In the genomic region with DNA sequence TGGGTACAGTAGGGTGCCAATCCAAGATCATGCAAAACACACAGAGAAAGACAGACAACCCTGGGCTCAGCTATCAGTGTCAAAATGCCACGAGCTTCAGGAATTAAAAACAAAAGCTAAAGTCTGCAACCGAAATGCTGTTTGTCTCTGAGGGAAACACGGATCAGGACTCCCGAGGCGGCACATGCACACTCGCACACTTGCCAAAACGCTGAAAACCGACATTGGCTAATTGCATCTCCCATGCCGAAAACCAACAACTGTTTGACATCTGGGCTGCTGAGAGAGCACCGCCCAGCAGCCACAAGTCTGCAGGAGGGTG, we compare ENCODE assay signal across 8 mouse cellular contexts. TPM values are rescaled to one million over a fixed set of nuclear protein-coding genes. Genes with fewer than 3 reads are reported as not detected.
DNase-seq lines count a peak whose midpoint lies in the region; ATAC-seq lines count a peak whose summit lies in the region.
"Had no signal": no experiment of that assay in that cellular context is flagged by ENCODE, and none has a peak within 500 bp of the region (broad histone marks: within the 10 kb centered on the region; RNA-seq: fewer than 3 reads in every experiment).

No protein-coding gene starts in this region.

- H3K9ac ChIP-seq in liver, embryonic 11.5 days (ENCODE audit: low read depth, low read length), result no peak overlapping the region
- H3K9ac ChIP-seq in forebrain, embryonic 14.5 days (ENCODE audit: low read length), result peak overlapping the region; percentile 67; the same call in 1 of the 2 replicates
- peak overlapping the region; percentile 58; the same call in 1 of the 2 replicates for H3K9ac ChIP-seq in limb, embryonic 13.5 days

- DNase-seq in liver, embryonic 11.5 days (ENCODE audit: low spot score), result no peak
- DNase-seq in liver, result no peak
- DNase-seq in forebrain, embryonic 14.5 days (ENCODE audit: low spot score), result peak; percentile 46
- peak; percentile 41 for DNase-seq in retina, postnatal 1 day
- no peak for DNase-seq in frontal cortex, postnatal 14 days (ENCODE audit: low spot score in 2 of 2)
- DNase-seq in gastrocnemius, postnatal 10 days, result no peak

- no peaks in the 10 kb centered on the region for H3K4me1 ChIP-seq in liver, embryonic 11.5 days (replicated peaks; ENCODE audit: control insufficient read depth, insufficient read depth, low read length)
- 0 out of 2 replicates have a peak, but pooled peaks cover 4% of the 10 kb centered on the region for H3K4me1 ChIP-seq in forebrain, embryonic 14.5 days (ENCODE audit: control insufficient read depth, insufficient read depth, low read length)
- H3K4me1 ChIP-seq in limb, embryonic 13.5 days, result peaks cover 21% of the 10 kb centered on the region

- WGBS in liver, embryonic 11.5 days, result 12% methylated on average over 10 of the region's 10 CpGs
- WGBS in forebrain, embryonic 14.5 days, result 8% methylated on average over 10 of the region's 10 CpGs
- WGBS in limb, embryonic 13.5 days, result 5% methylated on average over 10 of the region's 10 CpGs

- no peak overlapping the region for H3K27ac ChIP-seq in liver, embryonic 11.5 days (ENCODE audit: low read depth, low read length)
- H3K27ac ChIP-seq in forebrain, embryonic 14.5 days (ENCODE audit: low read depth, low read length), result no peak overlapping the region
- no peak overlapping the region for H3K27ac ChIP-seq in limb, embryonic 13.5 days

- peak overlapping the region; percentile 36 for H3K4me3 ChIP-seq in liver, embryonic 11.5 days (ENCODE audit: low read depth, low read length)
- peak overlapping the region; percentile 54 for H3K4me3 ChIP-seq in forebrain, embryonic 14.5 days (ENCODE audit: low read depth, low read length)
- peak overlapping the region; percentile 57 for H3K4me3 ChIP-seq in limb, embryonic 13.5 days

- H3K9me3 ChIP-seq in liver, embryonic 11.5 days (ENCODE audit: control insufficient read depth, low read length), result no peaks in the 10 kb centered on the region; the same call in 1 of the 2 replicates
- H3K9me3 ChIP-seq in forebrain, embryonic 14.5 days (replicated peaks; ENCODE audit: control insufficient read depth, low read length), result no peaks in the 10 kb centered on the region
- no peaks in the 10 kb centered on the region for H3K9me3 ChIP-seq in limb, embryonic 13.5 days

- H3K27me3 ChIP-seq in liver, embryonic 11.5 days (replicated peaks; ENCODE audit: control insufficient read depth, insufficient read depth, low read length), result peaks cover 40% of the 10 kb centered on the region
- peaks cover 32% of the 10 kb centered on the region for H3K27me3 ChIP-seq in forebrain, embryonic 14.5 days (replicated peaks; ENCODE audit: control insufficient read depth, insufficient read depth, low read length)
- H3K27me3 ChIP-seq in limb, embryonic 13.5 days, result peaks cover 54% of the 10 kb centered on the region

- H3K36me3 ChIP-seq in liver, embryonic 11.5 days (ENCODE audit: control insufficient read depth, insufficient read depth, low read length), result no peaks in the 10 kb centered on the region
- H3K36me3 ChIP-seq in forebrain, embryonic 14.5 days (ENCODE audit: control insufficient read depth, insufficient read depth, low read length), result no peaks in the 10 kb centered on the region
- H3K36me3 ChIP-seq in limb, embryonic 13.5 days, result no peaks in the 10 kb centered on the region

- H3K4me2 ChIP-seq in liver, embryonic 11.5 days, result peak overlapping the region; percentile 60
- H3K4me2 ChIP-seq in forebrain, embryonic 14.5 days (ENCODE audit: low read length), result peak overlapping the region; percentile 79
- H3K4me2 ChIP-seq in limb, embryonic 13.5 days (replicated peaks), result peak overlapping the region; percentile 97

- no peak for ATAC-seq in liver, embryonic 11.5 days (replicated peaks; ENCODE audit: low FRiP score)
- ATAC-seq in forebrain, embryonic 14.5 days, result no peak; the same call in 1 of the 2 replicates
- no peak for ATAC-seq in limb, embryonic 13.5 days (ENCODE audit: low FRiP score, low read depth)

RNA-seq across cellular contexts. Expression of a gene that starts 0.9 kb away (rescaled TPM):
- 0.37 and 0.43 TPM in 2 replicates for polyA plus RNA-seq in liver, embryonic 11.5 days (2014; fragmentation: Nextera tagmentation; extraction: Ambion mirVana)
- polyA plus RNA-seq in forebrain, embryonic 14.5 days (2014; fragmentation: Nextera tagmentation; extraction: Ambion mirVana), result 13.3 and 20.3 TPM in 2 replicates
- 0.17 and 0.22 TPM in 2 replicates for polyA plus RNA-seq in limb, embryonic 13.5 days (2015; fragmentation: Nextera tagmentation; extraction: Ambion mirVana)
- under 1 TPM in 1 of 2 experiments, not detected in 1; 0.36 TPM for total RNA-seq in gastrocnemius, postnatal 10 days (2021)
- polyA plus RNA-seq: gonadal fat pad, adult 2 months had no signal

RNA-seq across cellular contexts. Expression of a gene that starts 28.2 kb away (rescaled TPM):
- polyA plus RNA-seq in liver, embryonic 11.5 days (2014; fragmentation: Nextera tagmentation; extraction: Ambion mirVana), result not detected in 2 replicates
- polyA plus RNA-seq in forebrain, embryonic 14.5 days (2014; fragmentation: Nextera tagmentation; extraction: Ambion mirVana), result not detected in 2 replicates
- polyA plus RNA-seq in limb, embryonic 13.5 days (2015; fragmentation: Nextera tagmentation; extraction: Ambion mirVana), result not detected in 2 replicates
- not detected for total RNA-seq in gastrocnemius, postnatal 10 days (2021)
- polyA plus RNA-seq: gonadal fat pad, adult 2 months had no signal

RNA-seq across cellular contexts. Expression of a gene that starts 46.7 kb away (rescaled TPM):
- polyA plus RNA-seq in liver, embryonic 11.5 days (2014; fragmentation: Nextera tagmentation; extraction: Ambion mirVana), result not detected in 2 replicates
- polyA plus RNA-seq in forebrain, embryonic 14.5 days (2014; fragmentation: Nextera tagmentation; extraction: Ambion mirVana), result not detected in 2 replicates
- polyA plus RNA-seq in limb, embryonic 13.5 days (2015; fragmentation: Nextera tagmentation; extraction: Ambion mirVana), result not detected in 2 replicates
- total RNA-seq in gastrocnemius, postnatal 10 days (2021), result not detected
- polyA plus RNA-seq: gonadal fat pad, adult 2 months had no signal

RNA-seq across cellular contexts. Expression of a gene that starts 58.5 kb away (rescaled TPM):
- polyA plus RNA-seq in liver, embryonic 11.5 days (2014; fragmentation: Nextera tagmentation; extraction: Ambion mirVana), result not detected in 2 replicates
- polyA plus RNA-seq in forebrain, embryonic 14.5 days (2014; fragmentation: Nextera tagmentation; extraction: Ambion mirVana), result not detected in 2 replicates
- polyA plus RNA-seq in limb, embryonic 13.5 days (2015; fragmentation: Nextera tagmentation; extraction: Ambion mirVana), result not detected in 2 replicates
- total RNA-seq in gastrocnemius, postnatal 10 days (2021), result not detected
- polyA plus RNA-seq: gonadal fat pad, adult 2 months had no signal

Comparison
In these comparisons a context has a peak if more than half of its experiments do, and no peak if none do; other contexts are left out.
1. DNase-seq: peak in forebrain, embryonic 14.5 days (single experiment) and retina, postnatal 1 day (single experiment); none in liver, embryonic 11.5 days (single experiment), liver (single experiment), frontal cortex, postnatal 14 days (0 of 2) and gastrocnemius, postnatal 10 days (single experiment).
2. RNA of a gene that starts 0.9 kb away (polyA plus RNA-seq): 13.3 to 20.3 TPM in forebrain, embryonic 14.5 days; 0.37 to 0.43 TPM in liver, embryonic 11.5 days and 0.17 to 0.22 TPM in limb, embryonic 13.5 days; every median in the first group is over 10 times any median in the second.
3. Peak in every context shown above with its lines, with median percentiles within 50 percentile points of each other: H3K4me2 ChIP-seq and H3K4me3 ChIP-seq.